Mouse (Mus musculus) embryo, embryonic 10.5 days (tissue): ENCODE data around the gene P2rx7.

Experiments
- DNase-seq: peaks from one replicate; pipeline ENCODE4 v3.0.0-alpha.2; 2015; ENCODE audit warnings: low spot score

The P2rx7 gene

DNA sequence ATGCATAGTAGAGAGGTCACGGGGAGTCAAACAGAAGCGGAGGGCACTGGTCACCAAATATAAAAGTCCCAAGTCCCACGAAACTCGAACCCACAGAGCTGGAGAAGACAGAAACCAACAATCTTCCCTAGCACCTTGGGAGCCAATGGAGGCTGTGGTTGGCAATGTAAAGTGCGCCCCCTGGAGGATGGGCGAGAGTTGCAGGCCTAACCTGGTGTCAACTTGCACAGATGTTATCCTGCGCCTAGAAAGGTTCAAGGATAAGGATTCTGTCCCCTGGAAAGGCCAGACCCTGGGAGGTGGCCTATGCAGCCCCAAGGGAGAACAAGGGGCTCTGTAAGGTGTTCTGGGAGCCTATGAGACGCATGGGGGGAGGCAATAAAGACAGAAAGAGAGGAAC, 87.6 kb downstream of the P2rx7 start:
- peak; percentile 60 for DNase-seq

DNA sequence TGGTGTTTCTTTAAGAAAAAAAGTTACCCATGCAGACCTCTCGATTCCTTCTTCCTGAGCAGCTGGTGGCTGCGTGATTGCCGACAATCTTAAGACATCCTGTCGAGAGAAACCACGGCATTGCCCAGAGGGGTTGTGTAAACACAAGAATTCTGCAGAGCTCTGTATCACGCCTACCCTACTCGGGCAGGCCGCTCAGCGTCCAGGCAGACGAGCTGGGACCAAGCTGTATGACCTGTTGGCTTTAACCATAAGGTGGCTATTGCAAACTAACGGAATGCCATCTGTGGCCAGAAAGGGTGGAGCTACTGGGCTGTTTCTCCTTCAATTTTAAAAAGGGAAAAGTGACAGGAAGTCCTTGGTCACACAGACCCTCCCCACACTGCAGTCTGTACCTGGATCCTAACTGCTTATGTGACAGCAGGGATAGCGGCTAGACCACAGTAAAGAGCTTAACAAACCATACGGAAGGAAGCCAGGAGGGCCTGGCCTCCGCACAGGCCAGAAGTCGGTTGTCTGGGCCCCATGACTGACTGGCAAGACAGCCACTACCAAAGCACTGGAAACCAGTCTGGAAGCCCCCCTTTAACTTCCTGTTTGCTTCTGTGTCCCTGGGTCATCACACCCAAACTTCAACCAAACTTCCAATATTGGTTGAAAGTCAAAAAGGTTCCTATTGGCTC, 88.4 kb downstream of the P2rx7 start:
- peak; percentile 42 for DNase-seq

DNA sequence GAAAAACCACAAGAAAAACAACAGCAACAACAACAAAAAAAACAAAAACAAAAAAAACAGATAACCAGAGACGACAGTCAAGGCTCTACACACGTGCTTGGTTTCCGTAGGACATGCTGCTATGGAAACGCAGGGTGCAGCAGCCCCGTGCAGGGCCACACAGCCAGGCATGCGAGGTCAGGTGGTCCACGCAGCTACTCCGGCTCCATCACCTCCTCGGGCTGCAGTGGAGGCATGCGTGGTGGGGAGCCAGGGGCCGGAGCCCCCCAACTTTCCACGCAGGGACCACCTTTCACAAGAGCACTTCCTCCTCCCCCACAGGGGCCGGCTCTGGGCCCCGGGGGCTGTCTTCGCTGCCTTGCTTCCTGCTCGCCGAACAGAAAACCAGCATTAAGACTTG, 90.2 kb downstream of the P2rx7 start:
- DNase-seq: no peak

GRCm38 (mm10) chr5:122735853-122736252, 92.1 kb downstream of the P2rx7 start:
- no peak for DNase-seq

GRCm38 (mm10) chr5:122736761-122737160, 93.0 kb downstream of the P2rx7 start:
- DNase-seq: no peak
